Mouse (Mus musculus) midbrain, embryonic 13.5 days (tissue): ENCODE results near the gene Adam1b. TPM values are rescaled to one million over a fixed set of nuclear protein-coding genes. Genes with fewer than 3 reads are reported as not detected.

Experiments
- ATAC-seq: fragments of 200-750 bp; cut with Nextera tagmentation; 2 replicates; pipeline ENCODE4 v1.8.0; 2017; ENCODE audit warnings: mild to moderate bottlenecking, moderate TSS enrichment, moderate library complexity
- H3K27ac ChIP-seq: fragments of 300-500 bp; sonication (generic); 2 replicates; pipeline ENCODE4 v1.5.1; 2015; ENCODE audit warnings: inconsistent platforms, mild to moderate bottlenecking, moderate library complexity
- H3K27me3 ChIP-seq: fragments of 300-500 bp; sonication (generic); 2 replicates; pipeline ENCODE4 v1.6.1; 2015; ENCODE audit warnings: mild to moderate bottlenecking, inconsistent platforms
- H3K36me3 ChIP-seq: fragments of 300-500 bp; sonication (generic); 2 replicates; pipeline ENCODE4 v1.6.1; 2015; ENCODE audit warnings: mild to moderate bottlenecking, inconsistent platforms
- H3K4me1 ChIP-seq: fragments of 300-500 bp; sonication (generic); replicated peaks from 2 replicates; pipeline ENCODE4 v1.6.1; 2015; ENCODE audit warnings: inconsistent platforms
- H3K4me2 ChIP-seq: fragments of 300-500 bp; sonication (generic); replicated peaks from 2 replicates; pipeline ENCODE4 v1.6.1; 2015; ENCODE audit warnings: moderate library complexity, mild to moderate bottlenecking, inconsistent platforms
- H3K4me3 ChIP-seq: fragments of 300-500 bp; sonication (generic); replicated peaks from 2 replicates; pipeline ENCODE4 v1.5.1; 2015; ENCODE audit warnings: mild to moderate bottlenecking, inconsistent platforms
- H3K9ac ChIP-seq: fragments of 300-500 bp; sonication (generic); replicated peaks from 2 replicates; pipeline ENCODE4 v1.6.1; 2015; ENCODE audit warnings: mild to moderate bottlenecking, inconsistent platforms
- H3K9me3 ChIP-seq: fragments of 300-500 bp; sonication (generic); 2 replicates; pipeline ENCODE4 v1.6.1; 2016; ENCODE audit warnings: mild to moderate bottlenecking, inconsistent platforms
- WGBS: fragments of 180-500 bp; shearing (Covaris S2); methylation state at CpG from one replicate; pipeline ENCODE4 v1.1.7; 2015; 5-methylcytosine and 5-hydroxymethylcytosine counted together
- polyA plus RNA-seq: library from polyadenylated mRNA; unstranded; fragments of >200 nt; fragmentation: Nextera tagmentation; extraction: Ambion mirVana; gene quantifications from 2 replicates; pipeline ENCODE4 v1.2.1, GENCODE M21; 2015

Gene Adam1b
- polyA plus RNA-seq, 1 experiment from 2014 or later, result not detected

GRCm38 (mm10) chr5:121452906-121453305, 50.3 kb downstream of the Adam1b start:
- Histone ChIP-seq H3K27ac (peak overlapping the region; percentile 94), H3K36me3 (peaks cover 19% of the 10 kb centered on the region), H3K27me3 (no peaks in the 10 kb centered on the region), H3K9me3 (no peaks in the 10 kb centered on the region), H3K4me3 (peak overlapping the region; percentile 76), H3K4me2 (peak overlapping the region; percentile 85), H3K4me1 (peaks cover 32% of the 10 kb centered on the region), H3K9ac (peak overlapping the region; percentile 93)
- WGBS, result 6% methylated on average over 9 of the region's 9 CpGs
- ATAC-seq, result no peak; the same call in 1 of the 2 replicates

GRCm38 (mm10) chr5:121452026-121452869, 51.0 kb downstream of the Adam1b start, which contains the start of gene Erp29:
TSS of gene Erp29 (minus strand) at chr5:121452506.
- Histone ChIP-seq H3K27me3 (no peaks in the 10 kb centered on the region), H3K4me3 (peak within 1 kb of the TSS; percentile 76), H3K4me2 (peak within 1 kb of the TSS; percentile 85), H3K9me3 (no peaks in the 10 kb centered on the region), H3K4me1 (peaks cover 32% of the 10 kb centered on the region), H3K9ac (peak within 1 kb of the TSS; percentile 93), H3K36me3 (peaks cover 22% of the 10 kb centered on the region), H3K27ac (peak within 1 kb of the TSS; percentile 94)
- WGBS, result under 1% methylated on average over 86 of the region's 97 CpGs
- ATAC-seq, result peak; percentile 93

DNA sequence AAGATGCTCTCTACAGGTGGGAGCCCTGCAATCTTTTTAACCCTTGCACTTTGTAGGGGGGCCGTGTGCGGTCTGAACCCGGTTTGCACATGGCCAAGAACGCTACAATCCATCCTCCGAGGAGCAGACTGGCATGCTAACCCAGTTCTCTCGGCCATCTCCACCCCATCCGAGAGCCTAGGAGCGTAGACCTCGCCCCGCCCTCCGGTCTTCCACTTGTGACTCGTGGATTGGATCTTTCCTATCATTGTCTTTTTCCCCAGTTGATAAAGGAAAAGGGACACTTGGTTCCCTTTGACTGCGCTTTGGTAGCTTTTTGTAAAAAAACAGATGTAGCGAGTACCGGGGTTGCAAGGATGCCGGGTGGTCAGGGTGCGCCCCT, 51.6 kb downstream of the Adam1b start, which contains the start of gene Tmem116:
Tmem116 (plus strand) TSS at position 250 of the 382 bp plus-strand sequence.
- peak; percentile 31 for ATAC-seq
- no peaks in the 10 kb centered on the region for H3K27me3 ChIP-seq
- no peaks in the 10 kb centered on the region for H3K9me3 ChIP-seq
- peak within 1 kb of the TSS; percentile 94 for H3K27ac ChIP-seq
- WGBS, result 0% methylated on average over 17 of the region's 17 CpGs
- peaks cover 32% of the 10 kb centered on the region for H3K4me1 ChIP-seq
- H3K4me2 ChIP-seq, result peak within 1 kb of the TSS; percentile 85
- peak within 1 kb of the TSS; percentile 93 for H3K9ac ChIP-seq
- peaks cover 28% of the 10 kb centered on the region for H3K36me3 ChIP-seq
- peak within 1 kb of the TSS; percentile 76 for H3K4me3 ChIP-seq

- 26% methylated on average over 8 of the region's 8 CpGs for WGBS
- Histone ChIP-seq H3K4me2 (peak overlapping the region; percentile 66), H3K9ac (peak overlapping the region; percentile 88), H3K4me3 (peak overlapping the region; percentile 76), H3K9me3 (no peaks in the 10 kb centered on the region), H3K27ac (peak overlapping the region; percentile 93), H3K36me3 (peaks cover 33% of the 10 kb centered on the region), H3K27me3 (no peaks in the 10 kb centered on the region), H3K4me1 (peaks cover 32% of the 10 kb centered on the region)
- no peak for ATAC-seq
Measured at GRCm38 (mm10) chr5:121451203-121451602, 52.0 kb downstream of the Adam1b start.

- Histone ChIP-seq H3K27ac (no peak overlapping the region), H3K9ac (peak overlapping the region; percentile 24), H3K4me1 (peaks cover 32% of the 10 kb centered on the region), H3K9me3 (no peaks in the 10 kb centered on the region), H3K4me3 (peak overlapping the region; percentile 76), H3K4me2 (peak overlapping the region; percentile 66), H3K27me3 (no peaks in the 10 kb centered on the region), H3K36me3 (peaks cover 40% of the 10 kb centered on the region)
- WGBS, result 84% methylated on average over 9 of the region's 9 CpGs
- ATAC-seq, result no peak
Measured at GRCm38 (mm10) chr5:121450476-121450875, 52.8 kb downstream of the Adam1b start.

Other genes starting within 250 kb of the Adam1b start
- 149 and 150 TPM in 2 replicates for gene Trafd1, start 117.8 kb downstream of the Adam1b start, polyA plus RNA-seq
- gene Naa25, start 105.5 kb downstream of the Adam1b start, polyA plus RNA-seq, result 48.0 and 50.7 TPM in 2 replicates
- 1.2 and 1.6 TPM in 2 replicates for gene Tmem116, start 51.5 kb downstream of the Adam1b start, polyA plus RNA-seq
- gene Erp29, start 50.9 kb downstream of the Adam1b start, polyA plus RNA-seq, result 152 and 160 TPM in 2 replicates
- gene Adam1a, start 42.0 kb upstream of the Adam1b start, polyA plus RNA-seq, result 4.9 TPM in 2 replicates
- gene Gm42878, start 42.0 kb upstream of the Adam1b start, polyA plus RNA-seq, result not detected in 2 replicates
- 55.5 and 60.5 TPM in 2 replicates for gene Mapkapk5, start 42.5 kb upstream of the Adam1b start, polyA plus RNA-seq
- 91.9 and 92.3 TPM in 2 replicates for gene Aldh2, start 90.4 kb upstream of the Adam1b start, polyA plus RNA-seq
- 1.2 and 1.3 TPM in 2 replicates for gene Acad12, start 115.5 kb upstream of the Adam1b start, polyA plus RNA-seq
- gene Acad10, start 157.1 kb upstream of the Adam1b start, polyA plus RNA-seq, result 1.8 and 2.3 TPM in 2 replicates
- 42.7 and 44.9 TPM in 2 replicates for gene Brap, start 157.1 kb upstream of the Adam1b start, polyA plus RNA-seq
- 57.6 and 68.1 TPM in 2 replicates for gene Atxn2, start 207.9 kb upstream of the Adam1b start, polyA plus RNA-seq